Mouse (Mus musculus): ENCODE measurements around the gene Slc47a2. TPM values are rescaled to one million over a fixed set of nuclear protein-coding genes. Genes with fewer than 3 reads are reported as not detected.

Slc47a2 gene
- polyA plus RNA-seq, 1 experiment from 2014 or later, result 0.17 TPM

DNA sequence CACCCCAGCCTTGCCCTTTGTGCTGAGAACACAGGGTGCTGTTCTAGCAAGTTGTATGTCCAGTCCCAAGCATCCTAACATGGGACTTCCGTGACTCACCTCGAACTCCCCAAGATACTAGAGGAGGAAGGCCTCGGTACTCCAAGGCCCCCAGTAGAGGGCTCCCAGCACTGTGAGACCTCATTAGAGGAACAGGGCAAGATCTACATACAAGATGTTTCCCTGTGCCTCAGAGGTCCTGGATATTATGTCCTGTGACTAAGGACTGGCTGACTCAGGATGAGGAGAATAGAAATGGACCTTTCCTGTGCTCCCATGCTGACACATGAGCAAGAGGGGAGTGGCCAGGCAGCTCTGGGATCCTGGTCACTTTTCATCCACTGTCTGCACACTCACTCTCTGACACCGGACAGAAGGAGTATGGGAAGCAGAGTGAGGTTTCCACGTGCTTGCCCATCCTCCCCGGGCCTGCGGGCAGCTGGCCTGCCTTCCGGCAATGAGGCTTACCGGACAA lies 9.5 kb upstream of the Slc47a2 start:
- no peak overlapping the region for H3K4me2 ChIP-seq (ENCODE audit: low read length)
- no peaks in the 10 kb centered on the region for H3K27me3 ChIP-seq (ENCODE audit: insufficient read depth, low read length)
- 0 out of 2 replicates have a peak, but pooled peaks cover 2% of the 10 kb centered on the region for H3K4me1 ChIP-seq (replicated peaks; ENCODE audit: insufficient read depth, low read length)
- no peaks in the 10 kb centered on the region for H3K36me3 ChIP-seq (ENCODE audit: insufficient read depth, low read length)
- H3K9me3 ChIP-seq (replicated peaks; ENCODE audit: low read length), result no peaks in the 10 kb centered on the region
- no peak overlapping the region for H3K9ac ChIP-seq (ENCODE audit: low read depth, low read length)
- peak; percentile 58 for TF ChIP-seq CTCF (IDR thresholded peaks at IDR 0.05; ENCODE audit: low read depth)
- H3K27ac ChIP-seq, result no peak overlapping the region
- 58% methylated on average over 9 of the region's 9 CpGs for WGBS
- H3K4me3 ChIP-seq (replicated peaks; ENCODE audit: low read depth, low read length), result no peak overlapping the region
- peak; percentile 39; the same call in 1 of the 2 replicates for ATAC-seq (replicated peaks; ENCODE audit: low FRiP score, low read depth)
- DNase-seq (ENCODE audit: low spot score), result peak; percentile 34

DNA sequence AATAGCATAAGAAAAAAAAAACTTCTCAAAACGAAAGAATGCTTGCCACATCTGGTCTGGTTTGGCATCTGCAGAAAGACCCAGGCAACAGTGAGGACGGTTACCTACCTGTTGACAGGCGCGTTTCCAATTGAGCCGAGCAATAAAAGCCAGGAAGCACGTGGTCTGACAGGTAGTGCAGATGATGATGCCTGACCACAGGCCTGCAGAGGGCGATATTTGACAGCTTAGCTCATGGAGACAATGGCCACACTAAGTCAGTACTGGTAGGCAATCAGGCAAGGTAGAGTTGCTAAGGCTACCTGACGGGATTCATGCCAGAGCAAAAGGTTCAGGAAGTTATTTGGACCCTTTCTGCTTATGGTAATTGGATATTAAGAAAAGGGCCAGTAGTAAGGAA lies 6.7 kb upstream of the Slc47a2 start:
- ATAC-seq (replicated peaks; ENCODE audit: low FRiP score, low read depth), result peak; percentile 74
- H3K36me3 ChIP-seq (ENCODE audit: insufficient read depth, low read length), result no peaks in the 10 kb centered on the region
- peak; percentile 94 for TF ChIP-seq CTCF (IDR thresholded peaks at IDR 0.05; ENCODE audit: low read depth)
- no peak overlapping the region for H3K4me3 ChIP-seq (replicated peaks; ENCODE audit: low read depth, low read length)
- 8% methylated on average over 8 of the region's 8 CpGs for whole genome bisulfite sequencing
- 0 out of 2 replicates have a peak, but pooled peaks cover 2% of the 10 kb centered on the region for H3K4me1 ChIP-seq (replicated peaks; ENCODE audit: insufficient read depth, low read length)
- peak; percentile 80 for DNase-seq (ENCODE audit: low spot score)
- H3K9ac ChIP-seq (ENCODE audit: low read depth, low read length), result no peak overlapping the region
- H3K27ac ChIP-seq, result no peak overlapping the region
- no peaks in the 10 kb centered on the region for H3K9me3 ChIP-seq (replicated peaks; ENCODE audit: low read length)
- H3K4me2 ChIP-seq (ENCODE audit: low read length), result no peak overlapping the region
- no peaks in the 10 kb centered on the region for H3K27me3 ChIP-seq (ENCODE audit: insufficient read depth, low read length)

DNA sequence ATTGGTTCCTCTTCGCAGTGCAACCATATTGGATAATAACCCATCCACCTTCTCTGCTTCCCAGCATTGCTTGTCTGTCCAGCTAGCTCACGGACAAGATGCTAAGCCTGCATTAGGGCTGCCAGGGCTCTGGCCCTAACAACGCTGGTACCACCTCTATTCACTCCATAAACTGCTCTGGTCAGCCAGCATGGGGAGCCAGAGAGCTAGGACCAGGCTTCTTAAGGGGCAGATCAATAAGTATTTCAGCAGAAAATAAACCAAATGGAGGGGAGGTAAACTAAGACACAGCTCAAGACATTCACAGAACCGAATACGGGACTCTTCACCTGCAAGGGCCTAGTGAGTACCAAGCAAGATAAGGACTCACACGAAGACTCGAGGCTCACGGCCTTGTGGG lies 3.5 kb upstream of the Slc47a2 start:
- no peak overlapping the region for H3K4me2 ChIP-seq (ENCODE audit: low read length)
- 70% methylated on average over 8 of the region's 8 CpGs for WGBS
- peaks cover 11% of the 10 kb centered on the region; the same call in 1 of the 2 replicates for H3K4me1 ChIP-seq (replicated peaks; ENCODE audit: insufficient read depth, low read length)
- DNase-seq (ENCODE audit: low spot score) (no peak), ATAC-seq (replicated peaks; ENCODE audit: low FRiP score, low read depth) (no peak)
- no peak overlapping the region for H3K4me3 ChIP-seq (replicated peaks; ENCODE audit: low read depth, low read length)
- H3K27me3 ChIP-seq (ENCODE audit: insufficient read depth, low read length), result 0 out of 2 replicates have a peak, but pooled peaks cover 6% of the 10 kb centered on the region
- no peak overlapping the region for H3K9ac ChIP-seq (ENCODE audit: low read depth, low read length)
- H3K36me3 ChIP-seq (ENCODE audit: insufficient read depth, low read length), result no peaks in the 10 kb centered on the region
- TF ChIP-seq CTCF (IDR thresholded peaks at IDR 0.05; ENCODE audit: low read depth), result peak; percentile 51
- H3K27ac ChIP-seq, result no peak overlapping the region
- no peaks in the 10 kb centered on the region for H3K9me3 ChIP-seq (replicated peaks; ENCODE audit: low read length)

DNA sequence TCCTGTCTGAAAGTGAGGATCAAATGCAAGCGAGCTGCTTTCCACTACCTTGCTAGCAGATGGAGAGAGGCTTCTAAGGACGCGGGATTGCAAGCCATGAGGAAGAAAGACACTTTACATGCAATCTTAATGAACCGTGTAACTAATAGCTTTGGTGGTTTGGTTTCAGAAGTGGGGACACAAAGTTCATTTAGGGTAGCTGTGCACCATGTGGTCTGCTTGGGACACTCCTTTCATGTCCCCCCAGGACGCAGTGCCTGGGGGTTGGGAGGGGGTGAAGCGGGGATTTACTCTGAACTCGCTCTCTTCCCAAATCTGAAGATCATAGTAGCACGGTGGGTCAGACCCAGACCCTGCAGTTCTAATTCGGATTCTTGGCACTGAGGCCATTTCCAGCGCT lies 689 bp downstream of the Slc47a2 start:
- no peak for TF ChIP-seq CTCF (IDR thresholded peaks at IDR 0.05; ENCODE audit: low read depth)
- H3K4me1 ChIP-seq (replicated peaks; ENCODE audit: insufficient read depth, low read length), result peaks cover 11% of the 10 kb centered on the region; the same call in 1 of the 2 replicates
- H3K36me3 ChIP-seq (ENCODE audit: insufficient read depth, low read length), result no peaks in the 10 kb centered on the region
- 0 out of 2 replicates have a peak, but pooled peaks cover 6% of the 10 kb centered on the region for H3K27me3 ChIP-seq (ENCODE audit: insufficient read depth, low read length)
- H3K27ac ChIP-seq, result no peak overlapping the region
- H3K4me2 ChIP-seq (ENCODE audit: low read length), result peak overlapping the region; percentile 68
- WGBS, result 8% methylated on average over 10 of the region's 10 CpGs
- DNase-seq (ENCODE audit: low spot score) (no peak), ATAC-seq (replicated peaks; ENCODE audit: low FRiP score, low read depth) (no peak)
- peak overlapping the region; percentile 31 for H3K4me3 ChIP-seq (replicated peaks; ENCODE audit: low read depth, low read length)
- H3K9ac ChIP-seq (ENCODE audit: low read depth, low read length), result no peak overlapping the region
- H3K9me3 ChIP-seq (replicated peaks; ENCODE audit: low read length), result no peaks in the 10 kb centered on the region

DNA sequence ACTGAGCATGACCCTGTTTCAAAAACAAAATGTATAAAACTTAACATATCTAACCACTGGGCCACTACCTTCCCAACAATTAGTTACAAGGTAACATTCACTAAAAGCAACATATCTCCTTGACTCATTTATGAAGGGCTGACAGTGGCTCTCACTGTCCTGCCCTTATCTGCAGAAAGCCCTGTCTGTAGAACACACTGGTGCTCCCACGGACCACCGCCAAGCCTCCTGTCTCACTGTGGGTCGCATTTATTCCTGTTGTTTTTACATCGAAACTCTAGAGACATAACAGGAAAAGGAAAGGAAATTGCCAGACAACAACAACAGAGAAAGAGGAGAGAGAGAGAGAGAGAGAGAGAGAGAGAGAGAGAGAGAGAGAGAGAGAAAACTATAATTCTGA lies 1.4 kb downstream of the Slc47a2 start:
- Histone ChIP-seq H3K9me3 (replicated peaks; ENCODE audit: low read length) (no peaks in the 10 kb centered on the region), H3K4me2 (ENCODE audit: low read length) (no peak overlapping the region), H3K27ac (no peak overlapping the region), H3K4me3 (replicated peaks; ENCODE audit: low read depth, low read length) (no peak overlapping the region), H3K9ac (ENCODE audit: low read depth, low read length) (no peak overlapping the region), H3K4me1 (replicated peaks; ENCODE audit: insufficient read depth, low read length) (peaks cover 11% of the 10 kb centered on the region; the same call in 1 of the 2 replicates), H3K27me3 (ENCODE audit: insufficient read depth, low read length) (0 out of 2 replicates have a peak, but pooled peaks cover 6% of the 10 kb centered on the region), H3K36me3 (ENCODE audit: insufficient read depth, low read length) (no peaks in the 10 kb centered on the region)
- TF ChIP-seq CTCF (IDR thresholded peaks at IDR 0.05; ENCODE audit: low read depth), result no peak
- 65% methylated on average over 4 of the region's 4 CpGs for WGBS
- no peak for DNase-seq (ENCODE audit: low spot score)
- ATAC-seq (replicated peaks; ENCODE audit: low FRiP score, low read depth), result no peak

DNA sequence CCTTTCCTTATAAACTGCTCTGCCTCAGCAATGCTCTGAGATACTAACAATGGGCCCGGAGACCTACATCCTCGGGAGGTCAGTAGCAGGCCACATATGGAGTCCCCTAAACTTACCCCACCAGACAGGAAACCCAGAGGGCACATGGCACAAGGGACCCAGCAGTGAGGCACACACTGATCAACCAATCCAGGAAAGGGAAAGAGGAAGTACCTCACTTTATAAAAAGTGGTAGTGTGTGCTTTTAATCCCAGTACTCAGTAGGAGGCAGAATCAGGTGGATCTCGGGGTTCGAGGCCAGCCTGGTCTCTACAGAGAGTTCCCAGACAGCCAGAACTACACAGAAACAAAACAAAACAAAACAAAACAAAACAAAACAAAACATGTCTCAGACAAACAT lies 2.3 kb downstream of the Slc47a2 start:
- WGBS, result 85% methylated on average over 4 of the region's 4 CpGs
- Histone ChIP-seq H3K4me3 (replicated peaks; ENCODE audit: low read depth, low read length) (no peak overlapping the region), H3K9ac (ENCODE audit: low read depth, low read length) (no peak overlapping the region), H3K4me2 (ENCODE audit: low read length) (no peak overlapping the region), H3K27ac (no peak overlapping the region), H3K4me1 (replicated peaks; ENCODE audit: insufficient read depth, low read length) (peaks cover 11% of the 10 kb centered on the region; the same call in 1 of the 2 replicates), H3K9me3 (replicated peaks; ENCODE audit: low read length) (no peaks in the 10 kb centered on the region), H3K36me3 (ENCODE audit: insufficient read depth, low read length) (no peaks in the 10 kb centered on the region), H3K27me3 (ENCODE audit: insufficient read depth, low read length) (0 out of 2 replicates have a peak, but pooled peaks cover 6% of the 10 kb centered on the region)
- no peak for ATAC-seq (replicated peaks; ENCODE audit: low FRiP score, low read depth)
- DNase-seq (ENCODE audit: low spot score), result no peak
- TF ChIP-seq CTCF (IDR thresholded peaks at IDR 0.05; ENCODE audit: low read depth), result no peak
